Mouse (Mus musculus): ENCODE measurements around the gene Adam12. TPM values are rescaled to one million over a fixed set of nuclear protein-coding genes. Genes with fewer than 3 reads are reported as not detected.

Adam12 gene
- polyA plus RNA-seq, 1 experiment: 1.8 TPM

GRCm38 (mm10) chr7:134207956-134208355 lies 24.0 kb downstream of the Adam12 start:
- H3K27ac ChIP-seq (ENCODE audit: control insufficient read depth, insufficient read depth, low read depth, low read length, poor library complexity): no peak overlapping the region
- H3K4me1 ChIP-seq (ENCODE audit: control insufficient read depth, insufficient read depth, low read length): no peaks in the 10 kb centered on the region
- no peak for TF ChIP-seq CTCF (IDR thresholded peaks at IDR 0.05; ENCODE audit: control insufficient read depth, insufficient read depth, low read length)
- TF ChIP-seq POLR2A (IDR thresholded peaks at IDR 0.05; ENCODE audit: borderline replicate concordance, control insufficient read depth, low read depth, low read length): no peak
- no peak overlapping the region for H3K4me3 ChIP-seq (replicated peaks; ENCODE audit: control insufficient read depth, low read depth, low read length)
- 85% methylated on average over 10 of the region's 10 CpGs for WGBS

- TF ChIP-seq POLR2A (IDR thresholded peaks at IDR 0.05; ENCODE audit: borderline replicate concordance, control insufficient read depth, low read depth, low read length) (no peak), CTCF (IDR thresholded peaks at IDR 0.05; ENCODE audit: control insufficient read depth, insufficient read depth, low read length) (no peak)
- Histone ChIP-seq H3K27ac (ENCODE audit: control insufficient read depth, insufficient read depth, low read depth, low read length, poor library complexity) (no peak overlapping the region), H3K4me3 (replicated peaks; ENCODE audit: control insufficient read depth, low read depth, low read length) (no peak overlapping the region), H3K4me1 (ENCODE audit: control insufficient read depth, insufficient read depth, low read length) (no peaks in the 10 kb centered on the region)
- 71% methylated on average over 3 of the region's 3 CpGs for WGBS
These were observed 38.9 kb downstream of the Adam12 start for GRCm38 (mm10) chr7:134193089-134193488.

GRCm38 (mm10) chr7:134190101-134190500 lies 41.8 kb downstream of the Adam12 start:
- no peak for TF ChIP-seq CTCF (IDR thresholded peaks at IDR 0.05; ENCODE audit: control insufficient read depth, insufficient read depth, low read length)

GRCm38 (mm10) chr7:134188565-134188964 lies 43.4 kb downstream of the Adam12 start:
- 30% methylated on average over 6 of the region's 6 CpGs for WGBS
- TF ChIP-seq CTCF (IDR thresholded peaks at IDR 0.05; ENCODE audit: control insufficient read depth, insufficient read depth, low read length) (no peak), POLR2A (IDR thresholded peaks at IDR 0.05; ENCODE audit: borderline replicate concordance, control insufficient read depth, low read depth, low read length) (no peak)

More at GRCm38 (mm10) chr7:134190101-134190500, 41.8 kb downstream of the Adam12 start:
- WGBS: 82% methylated on average over 6 of the region's 6 CpGs
- Histone ChIP-seq H3K4me3 (replicated peaks; ENCODE audit: control insufficient read depth, low read depth, low read length) (no peak overlapping the region), H3K4me1 (ENCODE audit: control insufficient read depth, insufficient read depth, low read length) (no peaks in the 10 kb centered on the region), H3K27ac (ENCODE audit: control insufficient read depth, insufficient read depth, low read depth, low read length, poor library complexity) (no peak overlapping the region)

GRCm38 (mm10) chr7:134187946-134188345 lies 44.0 kb downstream of the Adam12 start:
- H3K27ac ChIP-seq (ENCODE audit: control insufficient read depth, insufficient read depth, low read depth, low read length, poor library complexity): no peak overlapping the region
- no peaks in the 10 kb centered on the region for H3K4me1 ChIP-seq (ENCODE audit: control insufficient read depth, insufficient read depth, low read length)
- no peak overlapping the region for H3K4me3 ChIP-seq (replicated peaks; ENCODE audit: control insufficient read depth, low read depth, low read length)
- WGBS: 60% methylated on average over 1 of the region's 1 CpGs
- TF ChIP-seq POLR2A (IDR thresholded peaks at IDR 0.05; ENCODE audit: borderline replicate concordance, control insufficient read depth, low read depth, low read length) (no peak), CTCF (IDR thresholded peaks at IDR 0.05; ENCODE audit: control insufficient read depth, insufficient read depth, low read length) (no peak)

More at GRCm38 (mm10) chr7:134188565-134188964, 43.4 kb downstream of the Adam12 start:
- Histone ChIP-seq H3K4me3 (replicated peaks; ENCODE audit: control insufficient read depth, low read depth, low read length) (no peak overlapping the region), H3K27ac (ENCODE audit: control insufficient read depth, insufficient read depth, low read depth, low read length, poor library complexity) (no peak overlapping the region), H3K4me1 (ENCODE audit: control insufficient read depth, insufficient read depth, low read length) (no peaks in the 10 kb centered on the region)

GRCm38 (mm10) chr7:134186497-134186896 lies 45.4 kb downstream of the Adam12 start:
- Histone ChIP-seq H3K27ac (ENCODE audit: control insufficient read depth, insufficient read depth, low read depth, low read length, poor library complexity) (no peak overlapping the region), H3K4me1 (ENCODE audit: control insufficient read depth, insufficient read depth, low read length) (no peaks in the 10 kb centered on the region), H3K4me3 (replicated peaks; ENCODE audit: control insufficient read depth, low read depth, low read length) (no peak overlapping the region)
- WGBS: 79% methylated on average over 10 of the region's 10 CpGs
- no peak for TF ChIP-seq CTCF (IDR thresholded peaks at IDR 0.05; ENCODE audit: control insufficient read depth, insufficient read depth, low read length)
- TF ChIP-seq POLR2A (IDR thresholded peaks at IDR 0.05; ENCODE audit: borderline replicate concordance, control insufficient read depth, low read depth, low read length): no peak

GRCm38 (mm10) chr7:134185751-134186150 lies 46.2 kb downstream of the Adam12 start:
- TF ChIP-seq CTCF (IDR thresholded peaks at IDR 0.05; ENCODE audit: control insufficient read depth, insufficient read depth, low read length): no peak
- TF ChIP-seq POLR2A (IDR thresholded peaks at IDR 0.05; ENCODE audit: borderline replicate concordance, control insufficient read depth, low read depth, low read length): no peak
- no peaks in the 10 kb centered on the region for H3K4me1 ChIP-seq (ENCODE audit: control insufficient read depth, insufficient read depth, low read length)
- WGBS: 65% methylated on average over 4 of the region's 4 CpGs
- H3K27ac ChIP-seq (ENCODE audit: control insufficient read depth, insufficient read depth, low read depth, low read length, poor library complexity): no peak overlapping the region
- H3K4me3 ChIP-seq (replicated peaks; ENCODE audit: control insufficient read depth, low read depth, low read length): no peak overlapping the region

GRCm38 (mm10) chr7:134181717-134182116 lies 50.2 kb downstream of the Adam12 start:
- WGBS: 48% methylated on average over 1 of the region's 1 CpGs
- H3K4me3 ChIP-seq (replicated peaks; ENCODE audit: control insufficient read depth, low read depth, low read length): no peak overlapping the region
- H3K4me1 ChIP-seq (ENCODE audit: control insufficient read depth, insufficient read depth, low read length): no peaks in the 10 kb centered on the region
- no peak overlapping the region for H3K27ac ChIP-seq (ENCODE audit: control insufficient read depth, insufficient read depth, low read depth, low read length, poor library complexity)
- TF ChIP-seq POLR2A (IDR thresholded peaks at IDR 0.05; ENCODE audit: borderline replicate concordance, control insufficient read depth, low read depth, low read length): no peak
- no peak for TF ChIP-seq CTCF (IDR thresholded peaks at IDR 0.05; ENCODE audit: control insufficient read depth, insufficient read depth, low read length)

- TF ChIP-seq CTCF (IDR thresholded peaks at IDR 0.05; ENCODE audit: control insufficient read depth, insufficient read depth, low read length) (no peak), POLR2A (IDR thresholded peaks at IDR 0.05; ENCODE audit: borderline replicate concordance, control insufficient read depth, low read depth, low read length) (no peak)
- WGBS: 80% methylated on average over 1 of the region's 1 CpGs
- H3K4me3 ChIP-seq (replicated peaks; ENCODE audit: control insufficient read depth, low read depth, low read length): no peak overlapping the region
- no peaks in the 10 kb centered on the region for H3K4me1 ChIP-seq (ENCODE audit: control insufficient read depth, insufficient read depth, low read length)
- H3K27ac ChIP-seq (ENCODE audit: control insufficient read depth, insufficient read depth, low read depth, low read length, poor library complexity): no peak overlapping the region
These were observed 50.9 kb downstream of the Adam12 start for GRCm38 (mm10) chr7:134181056-134181455.

Data from bone marrow, adult 2 months (tissue).